ENCODE assay signal across 8 mouse cellular contexts in the genomic region with DNA sequence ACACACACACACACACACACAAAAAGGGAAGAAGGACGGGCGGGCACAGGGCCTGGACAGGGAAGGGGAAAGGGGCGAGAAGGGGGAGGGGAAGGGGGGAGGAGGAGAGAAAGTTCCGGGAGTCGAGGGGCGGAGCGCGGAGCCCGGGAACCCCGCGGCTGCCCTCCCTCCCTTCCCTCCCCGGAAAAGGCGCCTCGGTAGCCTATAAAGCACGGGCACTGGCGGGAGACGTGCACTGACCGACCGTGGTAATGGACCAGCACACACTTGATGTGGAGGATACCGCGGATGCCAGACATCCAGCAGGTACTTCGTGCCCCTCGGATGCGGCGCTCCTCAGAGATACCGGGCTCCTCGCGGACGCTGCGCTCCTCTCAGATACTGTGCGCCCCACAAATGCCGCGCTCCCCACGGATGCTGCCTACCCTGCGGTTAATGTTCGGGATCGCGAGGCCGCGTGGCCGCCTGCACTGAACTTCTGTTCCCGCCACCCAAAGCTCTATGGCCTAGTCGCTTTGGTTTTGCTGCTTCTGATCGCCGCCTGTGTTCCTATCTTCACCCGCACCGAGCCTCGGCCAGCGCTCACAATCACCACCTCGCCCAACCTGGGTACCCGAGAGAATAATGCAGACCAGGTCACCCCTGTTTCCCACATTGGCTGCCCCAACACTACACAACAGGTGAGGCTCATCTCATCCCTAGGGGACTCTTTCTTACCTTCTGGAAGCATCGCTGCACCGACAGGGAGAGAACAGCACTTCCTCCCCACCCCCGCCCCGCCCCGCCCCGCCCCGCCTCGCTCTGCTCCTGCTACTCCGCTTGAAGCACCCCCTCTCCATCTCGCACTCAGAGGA. TPM values are rescaled to one million over a fixed set of nuclear protein-coding genes. Genes with fewer than 3 reads are reported as not detected.
DNase-seq lines count a peak whose midpoint lies in the region; ATAC-seq and TF ChIP-seq lines count a peak whose summit lies in the region.

Gene Tnfsf9, plus strand, starts transcription at position 145 of the 854 bp plus-strand sequence.

- TF ChIP-seq POLR2A in myocyte (IDR thresholded peaks at IDR 0.05; ENCODE audit: insufficient read length, low read depth), result peak; percentile 84

- peak within 1 kb of the TSS; percentile 20 for H3ac ChIP-seq in myocyte (ENCODE audit: control insufficient read depth, insufficient read length)

- peak within 1 kb of the TSS; percentile 67 for H3K4me3 ChIP-seq in embryonic facial prominence, embryonic 15.5 days (replicated peaks)
- peak within 1 kb of the TSS; percentile 61 for H3K4me3 ChIP-seq in hindbrain, embryonic 11.5 days (ENCODE audit: low read depth, low read length)
- H3K4me3 ChIP-seq in liver, embryonic 11.5 days (ENCODE audit: low read depth, low read length), result peak within 1 kb of the TSS; percentile 62
- H3K4me3 ChIP-seq in myocyte, result peak within 1 kb of the TSS; percentile 77

- H3K79me2 ChIP-seq in myocyte (ENCODE audit: control insufficient read depth, insufficient read depth), result peaks cover 11% of the 10 kb centered on the region

- peaks cover 13% of the 10 kb centered on the region for H3K4me1 ChIP-seq in embryonic facial prominence, embryonic 15.5 days
- no peaks in the 10 kb centered on the region for H3K4me1 ChIP-seq in hindbrain, embryonic 11.5 days (replicated peaks; ENCODE audit: control insufficient read depth, insufficient read depth, low read length)
- peaks cover 5% of the 10 kb centered on the region; the same call in 1 of the 2 replicates for H3K4me1 ChIP-seq in liver, embryonic 11.5 days (replicated peaks; ENCODE audit: control insufficient read depth, insufficient read depth, low read length)

- peak within 1 kb of the TSS; percentile 91 for H3K4me2 ChIP-seq in embryonic facial prominence, embryonic 15.5 days (replicated peaks)
- H3K4me2 ChIP-seq in hindbrain, embryonic 11.5 days (replicated peaks; ENCODE audit: low read depth, low read length), result peak within 1 kb of the TSS; percentile 91
- peak within 1 kb of the TSS; percentile 91 for H3K4me2 ChIP-seq in liver, embryonic 11.5 days
- H3K4me2 ChIP-seq in myocyte (ENCODE audit: low read depth), result peak within 1 kb of the TSS; percentile 81

- peak within 1 kb of the TSS; percentile 53 for H3K9ac ChIP-seq in embryonic facial prominence, embryonic 15.5 days
- H3K9ac ChIP-seq in hindbrain, embryonic 11.5 days (ENCODE audit: low read depth, low read length), result peak within 1 kb of the TSS; percentile 74
- peak within 1 kb of the TSS; percentile 60 for H3K9ac ChIP-seq in liver, embryonic 11.5 days (ENCODE audit: low read depth, low read length)

- no peaks in the 10 kb centered on the region for H3K9me3 ChIP-seq in embryonic facial prominence, embryonic 15.5 days (replicated peaks)
- H3K9me3 ChIP-seq in hindbrain, embryonic 11.5 days (ENCODE audit: control insufficient read depth, low read length), result no peaks in the 10 kb centered on the region
- no peaks in the 10 kb centered on the region for H3K9me3 ChIP-seq in liver, embryonic 11.5 days (ENCODE audit: control insufficient read depth, low read length)

- H3K27ac ChIP-seq in embryonic facial prominence, embryonic 15.5 days (replicated peaks), result no peak within 1 kb of the TSS
- no peak within 1 kb of the TSS for H3K27ac ChIP-seq in hindbrain, embryonic 11.5 days (ENCODE audit: low read depth, low read length)
- H3K27ac ChIP-seq in liver, embryonic 11.5 days (ENCODE audit: low read depth, low read length), result no peak within 1 kb of the TSS; the same call in 1 of the 2 replicates

- peak; percentile 69; the same call in 1 of the 2 replicates for ATAC-seq in embryonic facial prominence, embryonic 15.5 days (ENCODE audit: insufficient number of reproducible peaks, low FRiP score, low TSS enrichment, low read depth)
- peak; percentile 83 for ATAC-seq in hindbrain, embryonic 11.5 days (ENCODE audit: low FRiP score)
- ATAC-seq in liver, embryonic 11.5 days (replicated peaks; ENCODE audit: low FRiP score), result peak; percentile 60

- H3K27me3 ChIP-seq in embryonic facial prominence, embryonic 15.5 days, result no peaks in the 10 kb centered on the region
- no peaks in the 10 kb centered on the region for H3K27me3 ChIP-seq in hindbrain, embryonic 11.5 days (ENCODE audit: control insufficient read depth, insufficient read depth, low read length)
- H3K27me3 ChIP-seq in liver, embryonic 11.5 days (replicated peaks; ENCODE audit: control insufficient read depth, insufficient read depth, low read length), result peaks cover 7% of the 10 kb centered on the region; the same call in 1 of the 2 replicates
- H3K27me3 ChIP-seq in myocyte (ENCODE audit: control insufficient read depth, insufficient read depth, insufficient read length), result no peaks in the 10 kb centered on the region

- H3K36me3 ChIP-seq in embryonic facial prominence, embryonic 15.5 days, result no peaks in the 10 kb centered on the region
- H3K36me3 ChIP-seq in hindbrain, embryonic 11.5 days (ENCODE audit: control insufficient read depth, insufficient read depth, low read length), result no peaks in the 10 kb centered on the region
- no peaks in the 10 kb centered on the region for H3K36me3 ChIP-seq in liver, embryonic 11.5 days (ENCODE audit: control insufficient read depth, insufficient read depth, low read length)
- no peaks in the 10 kb centered on the region for H3K36me3 ChIP-seq in myocyte (ENCODE audit: control insufficient read depth, insufficient read depth)

- 1% methylated on average over 53 of the region's 61 CpGs for WGBS in embryonic facial prominence, embryonic 15.5 days
- WGBS in hindbrain, embryonic 11.5 days, result under 1% methylated on average over 56 of the region's 61 CpGs
- 0% methylated on average over 55 of the region's 61 CpGs for WGBS in liver, embryonic 11.5 days

- peak; percentile 30 for DNase-seq in ovary, postnatal 36 days (ENCODE audit: low spot score)
- DNase-seq in ovary, adult 18-20 months (ENCODE audit: low spot score), result no peak
- peak; percentile 13 for DNase-seq in adrenal gland, postnatal 14 days
- DNase-seq in hindbrain, embryonic 11.5 days (ENCODE audit: low spot score), result peak; percentile 79
- peak; percentile 69 for DNase-seq in liver, embryonic 11.5 days (ENCODE audit: low spot score)
- DNase-seq in ovary, postnatal 14 days (ENCODE audit: low spot score), result no peak

TF ChIP-seq in myocyte, 11 proteins besides CTCF, POLR2A, EP300 and RAD21:
- peak; percentile 84 for TF ChIP-seq POLR2AphosphoS2 (IDR thresholded peaks at IDR 0.05; ENCODE audit: insufficient read length, low read depth)
- no peak for TF ChIP-seq TCF3 (IDR thresholded peaks at IDR 0.05; ENCODE audit: insufficient read length, low read depth)

RNA-seq across cellular contexts. Expression of gene Tnfsf9, which starts in this region (rescaled TPM):
- total RNA-seq in adrenal gland, postnatal 14 days (2021), result 0.44 and 0.68 TPM in 2 replicates
- polyA plus RNA-seq in embryonic facial prominence, embryonic 15.5 days (2015; fragmentation: Nextera tagmentation; extraction: Ambion mirVana), result 5.8 and 6.0 TPM in 2 replicates
- polyA plus RNA-seq in hindbrain, embryonic 11.5 days (2014; fragmentation: Nextera tagmentation; extraction: Ambion mirVana), result 6.3 and 7.6 TPM in 2 replicates
- polyA plus RNA-seq in liver, embryonic 11.5 days (2014; fragmentation: Nextera tagmentation; extraction: Ambion mirVana), result 5.4 and 6.4 TPM in 2 replicates
- 7.0 TPM for polyA plus RNA-seq in myocyte (2012; fragmentation: generic; extraction: Trizol)

Comparison
In these comparisons a context has a peak if more than half of its experiments do, and no peak if none do; other contexts are left out.
1. DNase-seq: peak in ovary, postnatal 36 days (single experiment), hindbrain, embryonic 11.5 days (single experiment) and liver, embryonic 11.5 days (single experiment); none in ovary, adult 18-20 months (single experiment) and ovary, postnatal 14 days (single experiment).
2. Peak in DNase-seq in adrenal gland, postnatal 14 days; RNA of the gene not detected or under 1 TPM.
3. Peak in every context shown above with its lines, with median percentiles within 50 percentile points of each other: ATAC-seq, H3K4me2 ChIP-seq, H3K4me3 ChIP-seq and H3K9ac ChIP-seq.